Mouse (Mus musculus): ENCODE results near the gene Il21r.

Gene Il21r

DNA sequence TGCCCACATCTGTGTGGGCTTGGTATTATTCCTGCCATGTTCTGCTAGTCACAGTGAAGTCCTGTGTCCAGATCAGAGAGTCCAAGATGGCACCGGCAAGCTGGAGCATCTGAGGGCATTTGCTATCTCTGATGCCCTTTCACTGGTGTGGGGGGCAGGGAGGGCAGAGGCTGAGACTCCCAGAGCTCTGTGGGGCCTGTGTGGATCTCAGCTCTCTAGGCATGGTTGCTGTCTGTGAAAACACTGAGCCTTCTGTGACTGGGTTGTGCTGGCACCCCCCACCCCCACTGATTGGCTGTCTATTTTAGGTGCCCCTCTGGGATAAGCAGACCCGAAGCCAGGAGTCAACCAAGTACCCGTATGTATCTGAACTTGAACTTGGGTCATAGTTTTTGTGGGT is 28.4 kb upstream of the Il21r start:
- no peak for DNase-seq (ENCODE audit: extremely low spot score, low spot score)

DNA sequence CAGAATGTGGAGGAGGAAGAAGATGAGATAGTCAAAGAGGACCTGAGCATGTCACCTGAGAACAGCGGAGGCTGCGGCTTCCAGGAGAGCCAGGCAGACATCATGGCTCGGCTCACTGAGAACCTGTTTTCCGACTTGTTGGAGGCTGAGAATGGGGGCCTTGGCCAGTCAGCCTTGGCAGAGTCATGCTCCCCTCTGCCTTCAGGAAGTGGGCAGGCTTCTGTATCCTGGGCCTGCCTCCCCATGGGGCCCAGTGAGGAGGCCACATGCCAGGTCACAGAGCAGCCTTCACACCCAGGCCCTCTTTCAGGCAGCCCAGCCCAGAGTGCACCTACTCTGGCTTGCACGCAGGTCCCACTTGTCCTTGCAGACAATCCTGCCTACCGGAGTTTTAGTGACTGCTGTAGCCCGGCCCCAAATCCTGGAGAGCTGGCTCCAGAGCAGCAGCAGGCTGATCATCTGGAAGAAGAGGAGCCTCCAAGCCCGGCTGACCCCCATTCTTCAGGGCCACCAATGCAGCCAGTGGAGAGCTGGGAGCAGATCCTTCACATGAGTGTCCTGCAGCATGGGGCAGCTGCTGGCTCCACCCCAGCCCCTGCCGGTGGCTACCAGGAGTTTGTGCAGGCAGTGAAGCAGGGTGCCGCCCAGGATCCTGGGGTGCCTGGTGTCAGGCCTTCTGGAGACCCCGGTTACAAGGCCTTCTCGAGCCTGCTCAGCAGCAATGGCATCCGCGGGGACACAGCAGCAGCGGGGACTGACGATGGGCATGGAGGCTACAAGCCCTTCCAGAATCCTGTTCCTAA is 27.3 kb upstream of the Il21r start:
- DNase-seq (ENCODE audit: extremely low spot score, low spot score), result no peak

- no peak for DNase-seq (ENCODE audit: extremely low spot score, low spot score)
These were observed 26.2 kb upstream of the Il21r start for GRCm38 (mm10) chr7:125576982-125577381.

DNA sequence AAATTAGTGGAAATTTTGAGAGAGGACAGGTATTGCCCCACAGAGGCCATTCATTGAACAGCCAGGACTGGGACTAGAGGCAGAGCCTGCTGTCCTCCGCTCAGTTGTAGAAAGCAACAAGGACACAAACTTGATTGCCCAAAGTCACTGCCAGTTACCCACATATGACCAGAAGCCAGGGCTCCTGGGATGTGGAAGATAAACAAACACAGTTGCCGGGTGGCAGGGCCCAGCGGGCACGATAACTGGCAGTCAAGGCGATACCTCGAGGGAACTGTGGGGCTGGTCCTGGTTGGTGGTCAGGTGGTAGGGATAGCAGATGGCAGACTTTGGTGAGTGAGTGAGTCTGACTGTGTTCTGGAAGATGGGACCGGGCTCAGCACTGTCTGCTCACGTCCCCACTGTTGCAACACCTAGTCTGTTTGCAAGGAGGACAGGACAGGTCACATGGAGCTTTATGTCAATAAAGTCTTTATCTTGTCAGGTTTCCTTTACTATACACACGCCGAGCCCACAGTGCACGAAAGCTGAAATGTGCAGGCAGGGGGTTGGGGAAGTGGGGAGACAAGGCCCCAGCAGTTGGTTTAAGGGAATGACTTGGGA is 25.6 kb upstream of the Il21r start:
- DNase-seq (ENCODE audit: extremely low spot score, low spot score), result no peak

GRCm38 (mm10) chr7:125578106-125578505 is 25.1 kb upstream of the Il21r start:
- DNase-seq (ENCODE audit: extremely low spot score, low spot score), result no peak

- DNase-seq (ENCODE audit: extremely low spot score, low spot score), result no peak
These were observed 23.5 kb upstream of the Il21r start for GRCm38 (mm10) chr7:125579545-125580219.

DNA sequence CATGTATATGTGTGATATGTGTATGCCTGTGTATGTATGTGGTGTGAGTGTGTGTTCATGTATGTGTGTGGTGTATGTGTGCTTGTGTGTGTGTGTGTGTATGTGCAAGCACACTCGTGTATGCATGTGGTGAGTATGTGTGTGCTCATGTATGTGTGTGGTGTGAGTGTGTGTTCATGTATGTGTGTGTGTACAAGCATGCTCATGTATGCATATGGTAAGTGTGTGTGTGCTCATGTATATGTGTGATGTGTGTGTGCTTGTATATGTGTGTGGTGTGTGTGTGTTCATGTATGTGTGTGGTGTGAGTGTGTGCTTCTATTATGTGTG is 23.0 kb upstream of the Il21r start:
- DNase-seq (ENCODE audit: extremely low spot score, low spot score), result no peak

DNA sequence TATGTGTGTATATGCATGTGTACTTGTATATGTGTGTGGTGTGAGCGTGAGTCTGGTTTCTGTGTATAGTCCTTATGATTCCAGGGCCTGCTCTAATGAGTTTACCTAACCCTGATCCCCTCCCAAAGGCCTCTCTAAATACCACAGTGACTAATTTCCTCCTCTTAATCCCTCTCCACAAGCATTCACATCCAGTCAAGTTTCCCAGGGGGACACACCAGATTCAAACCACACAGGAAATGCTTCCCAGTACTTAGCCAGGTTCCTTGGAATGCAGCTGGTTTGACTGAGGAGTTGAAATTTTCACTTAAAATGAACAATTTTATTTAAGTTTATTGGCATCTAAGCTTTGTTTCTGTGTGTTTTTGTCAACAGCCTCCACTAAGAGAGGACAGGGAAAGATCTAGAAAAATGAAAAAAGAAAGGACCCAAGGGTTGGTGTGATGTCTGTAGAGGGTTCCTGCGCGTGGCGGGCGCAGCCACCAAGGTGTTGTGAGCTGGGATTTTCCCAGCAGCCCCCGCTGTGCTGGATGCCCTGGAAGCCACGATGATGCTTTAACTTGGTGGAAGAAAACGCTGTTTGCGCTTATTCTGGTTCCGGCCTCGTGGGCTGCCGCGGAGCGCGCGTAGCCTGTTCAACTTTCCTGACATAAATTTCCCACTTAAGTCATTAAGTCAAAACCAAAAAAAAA is 22.5 kb upstream of the Il21r start:
- DNase-seq (ENCODE audit: extremely low spot score, low spot score), result no peak

GRCm38 (mm10) chr7:125581317-125581672 is 21.9 kb upstream of the Il21r start:
- peak; percentile 89 for DNase-seq (ENCODE audit: extremely low spot score, low spot score)

DNA sequence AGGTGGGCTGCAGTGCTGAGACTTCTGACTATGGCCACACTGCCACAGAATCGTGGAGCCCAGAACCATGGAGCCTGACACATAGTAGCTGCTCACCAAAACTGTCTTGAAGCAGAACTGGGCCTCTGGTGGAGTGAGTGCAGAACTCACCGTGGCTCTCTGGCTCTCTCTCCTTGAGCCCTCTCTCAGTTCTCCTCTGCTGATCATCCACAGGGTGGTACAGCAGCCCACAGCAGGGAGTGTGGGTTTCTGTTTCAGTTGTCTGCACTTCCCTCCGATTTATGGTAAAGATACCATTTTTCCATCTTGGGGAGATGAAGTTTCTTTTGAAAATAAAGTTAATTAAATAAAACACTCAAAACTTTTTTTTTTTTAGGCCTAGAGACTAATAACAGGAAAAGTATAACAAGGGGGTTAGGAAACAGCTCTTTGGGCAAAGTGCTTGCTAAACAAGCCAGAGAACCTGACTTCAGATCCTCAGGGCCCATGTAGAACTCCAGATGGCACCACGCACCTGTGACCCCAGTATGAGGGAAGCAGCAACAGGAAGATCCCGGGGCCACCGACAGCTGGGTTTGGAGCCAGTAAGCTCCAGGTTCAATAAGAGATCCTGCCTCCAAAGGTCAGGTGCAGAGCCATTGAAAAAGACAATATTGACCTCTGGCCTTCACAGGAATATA is 19.8 kb upstream of the Il21r start:
- DNase-seq (ENCODE audit: extremely low spot score, low spot score), result no peak

DNA sequence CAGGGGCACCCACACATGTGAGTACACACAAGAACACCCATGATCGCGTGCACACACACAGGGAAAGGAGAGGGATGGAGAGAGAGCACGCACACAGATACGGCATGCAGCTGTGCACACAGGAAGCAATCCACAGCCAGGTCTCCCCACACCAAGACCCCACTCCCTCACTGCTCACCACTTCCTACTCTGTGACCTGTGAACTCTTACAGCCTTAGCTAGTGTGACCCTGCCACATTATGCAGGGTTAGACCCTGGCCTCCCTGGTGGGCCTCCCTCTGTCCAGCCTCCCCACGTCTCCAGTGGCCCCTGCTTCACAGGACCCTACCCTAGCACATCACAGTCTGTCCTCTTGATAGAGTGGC is 19.2 kb upstream of the Il21r start:
- no peak for DNase-seq (ENCODE audit: extremely low spot score, low spot score)

DNA sequence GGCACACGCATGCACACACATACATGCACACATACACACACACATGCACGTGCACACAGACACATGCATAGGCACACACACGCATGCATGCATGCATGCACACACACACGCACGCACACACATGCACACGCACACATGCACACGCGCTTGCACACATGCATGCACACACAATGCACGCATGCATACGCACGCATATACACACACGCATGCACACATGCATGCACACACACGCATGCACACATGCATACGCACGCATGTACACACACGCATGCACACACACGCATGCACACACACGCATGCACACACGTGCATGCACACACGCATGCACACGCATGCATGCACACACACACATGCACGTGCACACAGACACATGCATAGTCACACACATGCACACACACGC is 16.9 kb upstream of the Il21r start:
- DNase-seq (ENCODE audit: extremely low spot score, low spot score), result no peak

- DNase-seq (ENCODE audit: extremely low spot score, low spot score), result no peak
These were observed 14.5 kb upstream of the Il21r start for GRCm38 (mm10) chr7:125588721-125589120.

GRCm38 (mm10) chr7:125589896-125590295 is 13.3 kb upstream of the Il21r start:
- DNase-seq (ENCODE audit: extremely low spot score, low spot score), result no peak

GRCm38 (mm10) chr7:125593831-125594230 is 9.4 kb upstream of the Il21r start:
- DNase-seq (ENCODE audit: extremely low spot score, low spot score), result no peak

GRCm38 (mm10) chr7:125596406-125596805 is 6.8 kb upstream of the Il21r start:
- no peak for DNase-seq (ENCODE audit: extremely low spot score, low spot score)

GRCm38 (mm10) chr7:125597083-125597482 is 6.1 kb upstream of the Il21r start:
- DNase-seq (ENCODE audit: extremely low spot score, low spot score), result no peak

- no peak for DNase-seq (ENCODE audit: extremely low spot score, low spot score)
These were observed 5.5 kb upstream of the Il21r start for GRCm38 (mm10) chr7:125597516-125598347.

DNA sequence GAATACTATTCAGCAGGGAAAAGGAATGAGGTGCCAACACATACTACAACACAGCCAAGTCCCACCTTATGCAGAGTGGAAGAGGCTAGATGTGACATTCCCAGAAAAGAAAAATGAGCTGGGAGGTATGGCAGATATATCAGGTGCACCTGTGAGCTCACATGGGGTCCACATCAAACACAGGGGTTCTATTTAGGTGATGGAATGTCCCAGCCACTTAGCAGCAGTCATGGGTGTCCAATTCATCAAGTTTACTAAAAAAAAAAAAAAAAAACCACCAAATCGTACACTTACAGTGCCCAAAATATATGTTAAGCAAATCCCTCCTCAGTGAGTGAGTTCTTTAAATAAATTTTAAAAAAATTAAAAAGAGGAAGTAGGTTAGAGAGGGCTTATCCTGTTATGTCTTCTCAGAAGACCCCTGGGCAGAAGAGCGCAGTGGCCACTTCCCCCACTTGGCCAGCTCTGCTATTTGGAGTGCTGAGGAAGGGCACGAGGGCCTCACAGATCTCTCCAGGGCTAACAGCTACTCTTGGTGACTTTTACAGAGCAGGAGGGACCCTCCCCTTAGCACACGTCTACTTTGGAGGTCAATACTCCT is 3.8 kb upstream of the Il21r start:
- DNase-seq (ENCODE audit: extremely low spot score, low spot score), result no peak

DNA sequence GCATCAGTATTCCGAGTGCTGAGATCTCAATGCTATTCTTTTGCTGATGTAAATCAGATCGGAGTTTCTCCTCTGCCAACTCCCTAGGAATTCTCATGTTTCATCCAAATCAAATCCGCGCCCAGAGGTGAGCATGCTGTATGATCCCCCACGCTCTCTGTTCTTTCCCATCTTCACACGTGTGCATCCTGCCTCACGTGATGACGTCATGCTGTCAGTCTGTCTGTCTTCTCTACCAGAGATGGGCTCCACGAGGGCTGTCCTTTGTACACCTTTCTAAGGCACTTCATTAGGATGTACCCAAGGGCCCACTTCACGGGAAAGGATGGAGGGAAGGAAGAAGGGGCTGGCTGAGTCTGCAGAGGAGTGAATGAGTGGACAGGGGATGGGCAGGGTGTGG is 3.1 kb upstream of the Il21r start:
- no peak for DNase-seq (ENCODE audit: extremely low spot score, low spot score)

Data from neural tube, embryonic 10.5 days (tissue).